Mouse (Mus musculus): Measurements from ENCODE around the gene Pofut1. TPM values are rescaled to one million over a fixed set of nuclear protein-coding genes. Genes with fewer than 3 reads are reported as not detected.

Pofut1 gene
- total RNA-seq, 1 experiment from 2014 or later: 20.0 TPM

Other genes starting within 250 kb of the Pofut1 start
- gene Pdrg1, start 226.1 kb upstream of the Pofut1 start, total RNA-seq (2017): 53.9 and 54.3 TPM in 2 replicates
- not detected in 2 replicates for gene Xkr7, start 209.7 kb upstream of the Pofut1 start, total RNA-seq (2017)
- not detected in 2 replicates for gene Ccm2l, start 175.6 kb upstream of the Pofut1 start, total RNA-seq (2017)
- 252 and 289 TPM in 2 replicates for gene Hck, start 133.1 kb upstream of the Pofut1 start, total RNA-seq (2017)
- gene Tm9sf4, start 80.2 kb upstream of the Pofut1 start, total RNA-seq (2017): 44.8 and 59.6 TPM in 2 replicates
- gene Tspyl3, start 16.1 kb upstream of the Pofut1 start, total RNA-seq (2017): 7.7 and 8.5 TPM in 2 replicates
- gene Plagl2, start 107 bp upstream of the Pofut1 start, total RNA-seq (2017): 7.0 and 8.0 TPM in 2 replicates
- gene Kif3b, start 49.9 kb downstream of the Pofut1 start, total RNA-seq (2017): 44.6 and 51.1 TPM in 2 replicates
- 66.5 and 68.7 TPM in 2 replicates for gene Asxl1, start 104.3 kb downstream of the Pofut1 start, total RNA-seq (2017)

All from neutrophil, adult 5-6 weeks (primary cell).